Mouse (Mus musculus) limb, embryonic 11.5 days (tissue): Measurements from ENCODE around the gene Plekha6. TPM values are rescaled to one million over a fixed set of nuclear protein-coding genes. Genes with fewer than 3 reads are reported as not detected.

Experiments
- ATAC-seq: fragments of 200-750 bp; cut with Nextera tagmentation; 2 replicates; pipeline ENCODE4 v1.8.0; 2017; ENCODE audit warnings: low read depth; ENCODE audit not compliant: insufficient number of reproducible peaks, low FRiP score, low TSS enrichment
- DNase-seq: peaks from one replicate; pipeline ENCODE4 v3.0.0-alpha.2; 2015; ENCODE audit warnings: low spot score
- H3K27ac ChIP-seq: fragments of 300-500 bp; sonication (generic); replicated peaks from 2 replicates; pipeline ENCODE4 v1.5.1; 2014; ENCODE audit warnings: low read depth, mild to moderate bottlenecking, low read length
- H3K27me3 ChIP-seq: fragments of 300-500 bp; sonication (generic); 2 replicates; pipeline ENCODE4 v1.6.1; 2014; ENCODE audit warnings: mild to moderate bottlenecking, low read length, mixed read lengths; ENCODE audit not compliant: control insufficient read depth, insufficient read depth
- H3K36me3 ChIP-seq: fragments of 300-500 bp; sonication (generic); 2 replicates; pipeline ENCODE4 v1.6.1; 2014; ENCODE audit warnings: mild to moderate bottlenecking, low read length, moderate library complexity, mixed read lengths; ENCODE audit not compliant: control insufficient read depth, insufficient read depth
- H3K4me1 ChIP-seq: fragments of 300-500 bp; sonication (generic); 2 replicates; pipeline ENCODE4 v1.6.1; 2014; ENCODE audit warnings: low read length, mixed read lengths; ENCODE audit not compliant: control insufficient read depth, insufficient read depth
- H3K4me2 ChIP-seq: fragments of 300-500 bp; sonication (generic); 2 replicates; pipeline ENCODE4 v1.6.1; 2014; ENCODE audit warnings: low read depth, mild to moderate bottlenecking, moderate library complexity; ENCODE audit not compliant: severe bottlenecking
- H3K4me3 ChIP-seq: fragments of 300-500 bp; sonication (generic); 2 replicates; pipeline ENCODE4 v1.5.1; 2014; ENCODE audit warnings: low read depth, low read length
- H3K9ac ChIP-seq: fragments of 300-500 bp; sonication (generic); 2 replicates; pipeline ENCODE4 v1.6.1; 2014; ENCODE audit warnings: mild to moderate bottlenecking, low read length
- H3K9me3 ChIP-seq: fragments of 300-500 bp; sonication (generic); 2 replicates; pipeline ENCODE4 v1.6.1; 2016; ENCODE audit warnings: low read length; ENCODE audit not compliant: control insufficient read depth
- WGBS: fragments of 180-500 bp; shearing (Covaris S2); extraction: QIAGEN DNeasy Blood & Tissue Kit; methylation state at CpG from one replicate; pipeline ENCODE4 v1.1.7; 2014; 5-methylcytosine and 5-hydroxymethylcytosine counted together
- polyA plus RNA-seq: library from polyadenylated mRNA; unstranded; fragments of >200 nt; fragmentation: Nextera tagmentation; extraction: Ambion mirVana; gene quantifications from 2 replicates; pipeline ENCODE4 v1.2.1, GENCODE M21; 2014

The Plekha6 gene
- 0.75 and 0.87 TPM in 2 replicates for polyA plus RNA-seq

GRCm38 (mm10) chr1:133163820-133164431 lies at the start of gene Plekha6:
Plekha6 (plus strand) TSS chr1:133164210.
- peak within 1 kb of the TSS; percentile 52 for H3K9ac ChIP-seq
- ATAC-seq: peak; percentile 18; the same call in 1 of the 2 replicates
- H3K4me3 ChIP-seq: peak within 1 kb of the TSS; percentile 54
- H3K4me2 ChIP-seq: peak within 1 kb of the TSS; percentile 97
- peaks cover 43% of the 10 kb centered on the region for H3K27me3 ChIP-seq
- peaks cover 11% of the 10 kb centered on the region; the same call in 1 of the 2 replicates for H3K4me1 ChIP-seq
- no peaks in the 10 kb centered on the region for H3K9me3 ChIP-seq
- under 1% methylated on average over 67 of the region's 68 CpGs for WGBS
- H3K36me3 ChIP-seq: no peaks in the 10 kb centered on the region
- DNase-seq: peak; percentile 65
- H3K27ac ChIP-seq: no peak within 1 kb of the TSS

- Histone ChIP-seq H3K9ac (no peak overlapping the region), H3K27ac (no peak overlapping the region), H3K4me2 (no peak overlapping the region), H3K4me3 (no peak overlapping the region), H3K36me3 (no peaks in the 10 kb centered on the region), H3K27me3 (no peaks in the 10 kb centered on the region), H3K4me1 (0 out of 2 replicates have a peak, but pooled peaks cover 3% of the 10 kb centered on the region), H3K9me3 (no peaks in the 10 kb centered on the region)
- ATAC-seq: no peak
- DNase-seq: no peak
- 85% methylated on average over 4 of the region's 4 CpGs for WGBS
Observed at GRCm38 (mm10) chr1:133116108-133116507, 47.9 kb upstream of the Plekha6 start.

GRCm38 (mm10) chr1:133118127-133118526 lies 45.9 kb upstream of the Plekha6 start:
- Histone ChIP-seq H3K9me3 (no peaks in the 10 kb centered on the region), H3K27me3 (no peaks in the 10 kb centered on the region), H3K4me3 (no peak overlapping the region), H3K27ac (no peak overlapping the region), H3K4me1 (0 out of 2 replicates have a peak, but pooled peaks cover 3% of the 10 kb centered on the region), H3K36me3 (no peaks in the 10 kb centered on the region), H3K4me2 (no peak overlapping the region), H3K9ac (no peak overlapping the region)
- no peak for ATAC-seq
- no peak for DNase-seq
- WGBS: 92% methylated on average over 5 of the region's 5 CpGs

GRCm38 (mm10) chr1:133118844-133119243 lies 45.2 kb upstream of the Plekha6 start:
- Histone ChIP-seq H3K36me3 (no peaks in the 10 kb centered on the region), H3K4me1 (0 out of 2 replicates have a peak, but pooled peaks cover 3% of the 10 kb centered on the region), H3K9ac (no peak overlapping the region), H3K27ac (no peak overlapping the region), H3K4me2 (no peak overlapping the region), H3K27me3 (no peaks in the 10 kb centered on the region), H3K4me3 (no peak overlapping the region), H3K9me3 (no peaks in the 10 kb centered on the region)
- DNase-seq: no peak
- WGBS: 83% methylated on average over 3 of the region's 3 CpGs
- ATAC-seq: no peak

- Histone ChIP-seq H3K4me3 (no peak overlapping the region), H3K4me2 (no peak overlapping the region), H3K27ac (no peak overlapping the region), H3K36me3 (no peaks in the 10 kb centered on the region), H3K9ac (no peak overlapping the region), H3K9me3 (no peaks in the 10 kb centered on the region), H3K27me3 (no peaks in the 10 kb centered on the region), H3K4me1 (0 out of 2 replicates have a peak, but pooled peaks cover 3% of the 10 kb centered on the region)
- ATAC-seq (no peak; the same call in 1 of the 2 replicates), DNase-seq (no peak)
- 64% methylated on average over 7 of the region's 7 CpGs for WGBS
Observed at GRCm38 (mm10) chr1:133119931-133120712, 43.9 kb upstream of the Plekha6 start.

- 69% methylated on average over 6 of the region's 6 CpGs for whole genome bisulfite sequencing
Observed at GRCm38 (mm10) chr1:133121246-133121645, 42.8 kb upstream of the Plekha6 start.

GRCm38 (mm10) chr1:133124137-133124536 lies 39.9 kb upstream of the Plekha6 start:
- no peaks in the 10 kb centered on the region for H3K9me3 ChIP-seq
- no peak overlapping the region for H3K4me2 ChIP-seq
- no peaks in the 10 kb centered on the region for H3K27me3 ChIP-seq

More at GRCm38 (mm10) chr1:133121246-133121645, 42.8 kb upstream of the Plekha6 start:
- no peaks in the 10 kb centered on the region for H3K27me3 ChIP-seq
- H3K4me3 ChIP-seq: no peak overlapping the region
- DNase-seq: no peak
- no peak overlapping the region for H3K27ac ChIP-seq
- no peaks in the 10 kb centered on the region for H3K9me3 ChIP-seq
- H3K36me3 ChIP-seq: no peaks in the 10 kb centered on the region
- no peak overlapping the region for H3K9ac ChIP-seq
- no peak overlapping the region for H3K4me2 ChIP-seq
- H3K4me1 ChIP-seq: 0 out of 2 replicates have a peak, but pooled peaks cover 3% of the 10 kb centered on the region
- ATAC-seq: no peak

GRCm38 (mm10) chr1:133125640-133126364 lies 38.2 kb upstream of the Plekha6 start:
- H3K4me3 ChIP-seq: no peak overlapping the region
- H3K9ac ChIP-seq: no peak overlapping the region
- H3K27ac ChIP-seq: no peak overlapping the region
- no peaks in the 10 kb centered on the region for H3K9me3 ChIP-seq
- no peak for DNase-seq
- no peaks in the 10 kb centered on the region for H3K36me3 ChIP-seq
- H3K4me2 ChIP-seq: no peak overlapping the region
- no peaks in the 10 kb centered on the region for H3K27me3 ChIP-seq
- no peaks in the 10 kb centered on the region for H3K4me1 ChIP-seq
- 87% methylated on average over 9 of the region's 9 CpGs for WGBS
- no peak for ATAC-seq

More at GRCm38 (mm10) chr1:133124137-133124536, 39.9 kb upstream of the Plekha6 start:
- WGBS: 81% methylated on average over 6 of the region's 6 CpGs
- Histone ChIP-seq H3K9ac (no peak overlapping the region), H3K27ac (no peak overlapping the region), H3K36me3 (no peaks in the 10 kb centered on the region), H3K4me3 (no peak overlapping the region), H3K4me1 (0 out of 2 replicates have a peak, but pooled peaks cover 3% of the 10 kb centered on the region)
- DNase-seq (no peak), ATAC-seq (no peak)
